Mouse (Mus musculus) 416B (cell line): ENCODE measurements around the gene Prr15.

ENCODE experiments used
- DNase-seq: peaks from one replicate; pipeline ENCODE4 v3.0.0; 2011; ENCODE audit warnings: low read depth

The Prr15 gene

GRCm38 (mm10) chr6:54331765-54332164 is 6.1 kb downstream of the Prr15 start:
- DNase-seq: no peak

DNA sequence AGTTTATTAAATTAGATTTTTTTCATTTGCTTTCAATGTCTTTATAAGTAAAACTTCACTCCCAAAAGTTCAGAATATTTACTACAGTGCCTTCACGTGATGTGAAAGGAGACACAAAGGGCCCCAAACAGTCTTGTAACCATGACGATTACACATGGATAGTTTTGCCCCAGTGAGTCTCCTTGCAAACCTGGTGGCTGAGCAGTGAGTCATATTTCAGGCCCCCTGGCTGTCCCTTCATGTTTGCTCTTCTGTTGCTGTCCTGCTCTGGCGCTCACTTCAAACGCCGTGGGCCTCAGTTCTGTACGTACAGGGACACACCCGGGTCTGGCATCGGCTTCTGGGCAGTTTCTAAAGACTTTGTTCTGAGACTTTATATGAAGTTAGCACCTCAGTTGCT is 6.6 kb downstream of the Prr15 start:
- DNase-seq: no peak

- no peak for DNase-seq
Observed at GRCm38 (mm10) chr6:54333116-54333651, 7.5 kb downstream of the Prr15 start.

DNA sequence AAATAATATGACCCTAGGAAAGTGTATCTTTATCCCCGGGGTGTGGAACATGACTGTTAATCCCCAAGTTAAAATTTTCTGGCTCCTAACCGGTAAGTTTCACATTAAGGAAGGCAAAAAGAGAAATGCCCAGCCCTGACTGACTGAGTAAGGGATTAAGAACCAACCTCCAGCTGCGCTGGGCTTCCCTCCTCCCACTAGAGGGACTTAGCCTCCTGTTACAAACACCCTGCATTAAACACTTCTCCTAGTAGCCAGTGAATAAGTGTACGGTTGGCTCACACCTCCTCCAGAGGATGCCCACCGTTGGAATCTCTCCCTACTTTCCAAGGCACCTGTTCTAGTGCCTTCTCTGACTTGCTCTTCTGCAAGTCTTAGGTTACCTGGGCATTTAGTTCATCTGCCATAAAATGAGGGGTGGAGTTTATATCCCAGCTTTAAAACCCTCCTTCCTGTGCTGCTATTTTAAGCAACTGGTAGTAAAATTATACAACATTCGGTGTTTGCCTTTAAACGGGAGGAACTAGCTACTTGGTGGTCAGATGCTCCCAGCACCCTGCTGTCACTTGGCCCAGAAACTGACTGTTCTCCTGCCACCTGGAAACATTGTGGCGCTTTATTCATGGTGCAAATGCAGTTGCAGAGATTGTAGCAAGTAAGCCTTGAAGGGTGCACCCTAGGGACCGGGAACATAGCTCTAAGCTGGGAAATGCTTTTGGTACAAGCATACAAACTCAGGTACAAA is 8.2 kb downstream of the Prr15 start:
- no peak for DNase-seq

DNA sequence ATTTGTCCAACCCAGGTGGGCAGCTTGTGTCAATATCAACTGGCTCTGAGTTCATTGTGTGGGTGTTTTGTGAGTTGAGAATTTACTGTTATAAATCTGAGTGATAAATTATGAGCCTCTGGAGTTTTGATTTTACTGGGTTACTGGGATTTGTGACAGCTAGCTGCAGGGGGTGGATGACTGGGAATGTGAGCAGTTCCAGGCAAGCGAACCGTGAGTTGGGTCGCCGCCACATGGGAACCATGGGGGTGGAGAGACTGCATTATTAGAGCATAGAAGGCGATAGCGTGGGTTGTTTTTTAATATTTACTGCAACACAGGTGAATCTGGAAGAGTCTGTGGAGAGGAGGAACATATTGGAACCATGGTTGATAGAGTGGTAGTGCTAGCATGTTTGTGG is 11.7 kb downstream of the Prr15 start:
- no peak for DNase-seq

DNA sequence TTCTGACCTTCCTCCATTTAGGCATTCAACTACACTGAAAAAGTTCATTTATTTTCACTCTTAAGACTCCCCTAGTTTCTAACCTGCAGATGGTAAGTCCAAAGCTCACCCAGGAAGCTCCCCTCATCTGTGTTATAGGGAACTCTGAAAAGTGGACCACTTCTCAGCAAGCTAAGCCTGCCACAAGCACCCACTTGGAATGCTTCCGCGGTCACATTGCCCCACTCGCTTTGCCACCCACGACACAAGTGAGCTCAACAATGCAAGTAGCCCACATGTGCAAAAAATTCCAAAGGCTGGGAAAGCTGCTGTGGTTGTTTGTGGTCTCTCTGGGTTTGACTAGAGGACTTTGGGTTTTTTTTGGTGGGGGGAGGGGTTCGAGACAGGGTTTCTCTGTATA is 15.5 kb downstream of the Prr15 start:
- no peak for DNase-seq

GRCm38 (mm10) chr6:54342223-54342622 is 16.6 kb downstream of the Prr15 start:
- no peak for DNase-seq

DNA sequence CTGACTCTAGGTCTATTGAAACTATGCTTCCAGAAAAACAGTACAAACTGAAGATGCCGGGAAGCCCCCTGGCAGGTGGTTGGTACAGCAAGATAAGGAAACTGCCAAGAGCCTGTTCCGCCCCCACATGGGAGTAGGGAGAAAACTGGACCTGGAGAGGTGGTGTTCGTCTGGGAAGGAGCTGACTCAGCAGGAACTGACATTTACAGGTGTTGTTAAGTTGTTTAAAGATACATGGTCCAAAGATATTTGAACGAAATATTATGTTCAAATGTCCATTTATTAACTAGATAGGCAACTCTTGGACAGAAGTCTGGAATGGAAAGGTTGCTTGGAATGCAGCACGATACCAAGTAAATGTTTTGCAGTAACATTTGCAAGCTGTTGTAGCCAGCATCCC is 26.2 kb downstream of the Prr15 start:
- DNase-seq: no peak

GRCm38 (mm10) chr6:54352931-54353690 is 27.5 kb downstream of the Prr15 start:
- no peak for DNase-seq

DNA sequence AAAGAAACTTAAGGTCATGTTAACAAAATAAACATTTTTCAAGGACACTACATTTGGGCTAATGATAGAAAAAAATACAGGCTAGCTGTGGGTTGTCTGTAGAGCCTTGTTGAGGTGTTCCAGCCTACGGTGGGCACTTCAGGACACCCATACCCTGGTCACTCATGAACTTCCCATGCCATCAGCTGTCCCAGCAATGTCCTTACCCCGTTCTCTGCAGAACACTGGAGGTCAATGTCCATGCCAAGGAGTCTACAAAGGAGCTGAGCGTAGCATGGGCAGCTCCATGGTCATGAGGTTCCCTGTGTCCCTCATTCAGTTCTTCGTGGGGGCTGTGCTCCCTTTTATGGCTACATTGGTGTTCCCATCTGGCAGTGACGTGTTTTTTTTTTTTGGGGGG is 28.1 kb downstream of the Prr15 start:
- DNase-seq: no peak

GRCm38 (mm10) chr6:54355626-54356025 is 30.0 kb downstream of the Prr15 start:
- DNase-seq: no peak

DNA sequence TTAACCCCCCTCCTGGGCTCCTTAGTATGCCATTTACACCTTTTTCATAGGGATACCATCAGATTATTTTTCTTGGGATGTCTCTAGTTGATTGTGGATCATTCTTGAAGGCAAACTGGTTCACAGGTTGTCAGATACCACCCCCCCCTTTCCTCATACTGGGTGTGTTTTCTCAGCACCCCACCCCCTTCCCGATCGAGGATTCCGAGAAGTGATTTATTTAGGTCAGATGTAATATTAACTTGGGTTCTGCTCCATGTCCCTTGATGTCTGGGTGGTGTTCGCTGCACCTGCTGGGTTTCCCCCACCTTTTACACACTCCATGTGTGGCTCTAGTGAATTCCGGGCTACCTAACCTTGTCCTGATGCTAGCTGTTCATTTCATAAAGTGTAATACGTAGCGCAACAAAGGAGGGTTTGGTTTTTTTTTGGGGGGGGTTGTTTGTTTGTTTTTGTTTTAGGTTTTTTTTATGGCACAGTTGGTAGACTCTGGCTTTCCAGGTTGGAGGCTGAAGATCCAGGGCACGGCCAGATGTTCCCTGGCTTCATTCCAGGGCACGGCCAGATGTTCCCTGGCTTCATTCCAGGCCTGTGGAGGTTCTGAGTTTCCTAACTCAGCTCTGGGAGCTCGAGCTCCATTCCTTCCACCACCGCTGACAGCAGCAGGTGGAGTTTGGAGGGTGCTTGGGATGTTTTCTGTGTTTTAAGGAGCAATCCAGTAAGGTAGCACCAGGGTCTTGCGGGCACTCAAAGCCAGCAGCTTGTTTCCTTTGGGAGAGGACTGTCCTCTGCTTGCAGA is 37.1 kb downstream of the Prr15 start:
- no peak for DNase-seq

- no peak for DNase-seq
Observed at GRCm38 (mm10) chr6:54364406-54365136, 38.9 kb downstream of the Prr15 start.

GRCm38 (mm10) chr6:54366607-54367006 is 41.0 kb downstream of the Prr15 start:
- DNase-seq: no peak

DNA sequence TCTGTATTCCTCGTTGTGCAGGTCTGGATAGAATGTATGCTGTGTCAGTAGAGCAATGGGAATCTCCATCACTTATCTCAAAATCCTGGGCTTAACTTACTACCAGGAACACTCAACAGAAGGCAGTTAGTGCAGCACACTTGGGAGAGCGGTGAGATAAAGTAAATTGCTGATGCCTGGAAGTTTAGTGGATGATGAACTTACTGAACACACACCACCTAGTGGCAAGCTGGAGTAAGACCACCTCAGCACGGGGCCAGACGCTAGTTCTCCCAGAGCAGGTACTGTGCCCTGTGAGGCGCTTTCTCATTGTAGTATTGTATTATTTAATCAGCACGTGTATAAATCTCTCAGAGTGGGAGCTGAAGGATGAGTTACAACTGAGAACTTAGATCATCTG is 42.4 kb downstream of the Prr15 start:
- DNase-seq: peak; percentile 27

DNA sequence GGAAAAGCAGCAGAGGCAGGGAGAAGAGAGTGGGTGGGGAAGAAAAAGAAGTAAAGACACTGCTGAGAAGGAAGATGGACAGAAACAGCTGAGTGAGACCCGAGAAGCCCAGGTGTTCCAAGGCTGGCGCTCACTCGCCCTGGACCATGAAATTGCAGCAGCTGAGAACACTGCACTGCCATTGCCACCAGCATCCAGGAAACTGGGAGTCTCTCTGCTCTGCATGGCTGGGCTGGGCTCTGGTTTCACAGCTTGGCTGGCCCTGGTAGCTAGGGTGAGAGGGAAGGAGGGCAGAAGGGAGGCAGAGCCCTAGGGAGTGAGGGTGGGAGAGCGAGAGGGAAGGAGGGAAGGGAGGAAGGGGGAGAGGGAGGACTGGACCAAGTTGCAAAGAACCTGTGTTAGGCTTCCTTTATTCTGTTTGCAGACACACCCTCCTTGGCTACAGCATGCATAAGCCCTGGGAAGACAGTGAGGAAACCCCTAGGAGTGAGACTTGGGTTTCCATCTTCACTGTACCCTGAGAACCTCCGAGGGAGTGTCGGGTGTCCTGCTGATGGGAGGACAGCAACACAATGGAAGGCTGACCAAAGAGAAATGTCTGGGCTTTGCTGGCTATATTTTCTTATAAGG is 44.4 kb downstream of the Prr15 start:
- DNase-seq: no peak

DNA sequence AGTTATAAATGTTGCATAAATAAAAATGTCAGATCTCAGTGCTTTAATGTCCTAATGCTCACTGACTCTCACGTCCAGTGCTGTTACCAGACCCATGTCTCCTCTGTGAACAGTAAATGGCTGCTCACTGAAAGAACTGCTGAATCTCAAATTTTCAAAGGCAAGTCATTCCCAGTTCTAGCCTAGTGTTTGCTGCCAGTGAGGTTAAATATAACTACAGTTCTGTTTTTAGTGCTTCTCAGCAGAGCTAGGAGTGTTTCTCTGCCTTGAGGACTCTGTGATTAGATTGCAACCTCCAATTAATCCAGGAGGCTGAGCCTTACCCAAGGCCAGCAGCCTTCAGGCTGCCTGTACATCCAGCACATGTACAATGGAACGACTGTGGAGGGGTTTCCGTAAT is 46.2 kb downstream of the Prr15 start:
- no peak for DNase-seq

DNA sequence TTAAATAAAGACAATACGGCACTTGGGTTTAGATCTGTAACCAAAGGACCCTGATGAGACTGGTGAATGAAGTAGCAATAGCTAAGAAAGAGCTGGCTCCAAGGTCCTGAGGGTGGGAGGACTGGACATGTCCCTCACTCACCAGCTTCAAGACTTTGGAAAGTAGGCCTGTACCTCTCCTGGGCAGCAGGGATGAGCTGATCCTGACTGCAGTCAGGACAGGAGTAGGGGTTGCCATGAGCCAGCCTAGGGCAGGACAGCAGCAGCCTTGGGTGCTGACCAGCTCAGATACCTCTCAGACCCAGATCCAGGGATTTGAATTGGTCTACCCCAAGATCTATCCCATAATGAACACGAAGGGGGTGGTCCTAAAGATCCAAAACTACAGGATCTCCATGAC is 53.7 kb downstream of the Prr15 start:
- DNase-seq: no peak
